Mouse (Mus musculus) c-Kit-positive CD71-positive TER-119-negative erythroid progenitor cells, embryonic 14.5 days (primary cell): ENCODE measurements at regions not wholly inside any gene's neighbourhood (a gene's known extent, or its start where the extent isn't known, plus 50 kb on each side); places are given as distances from the start of the nearest gene placed in this dataset.
"Not testable (repeated sequence)": the region's sequence is repeated elsewhere in the genome, so short reads cannot be mapped to it uniquely, and the experiment has no call there.

ENCODE experiments used
- DNase-seq: peaks from one replicate; pipeline ENCODE4 v3.0.0-alpha.2; 2013; ENCODE audit warnings: low read depth

GRCm38 (mm10) chr7:64101679-64102078, 52.0 kb upstream of the Trpm1 start:
- no peak for DNase-seq

DNA sequence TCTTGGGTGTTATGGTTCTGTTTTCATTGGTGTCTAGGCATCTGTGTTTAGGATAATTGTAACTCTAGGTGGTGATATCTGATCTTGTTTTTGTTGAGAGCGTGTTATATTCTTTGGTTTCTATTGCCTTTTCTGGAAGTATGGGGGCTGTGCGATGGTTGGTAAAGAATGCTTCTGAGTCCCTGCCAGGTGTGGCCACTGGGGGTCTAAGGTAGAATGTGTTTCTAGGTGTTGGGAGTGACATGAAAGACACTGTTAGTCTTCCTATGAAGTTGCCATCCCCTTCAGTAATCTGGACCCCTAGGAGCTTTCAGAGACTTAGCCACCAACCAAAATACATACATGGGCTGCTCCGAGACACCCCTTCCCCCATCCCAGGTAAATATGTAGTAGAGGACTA, 54.0 kb upstream of the Trpm1 start:
- no peak for DNase-seq

GRCm38 (mm10) chr7:64090067-64090466, 63.6 kb upstream of the Trpm1 start:
- no peak for DNase-seq

DNA sequence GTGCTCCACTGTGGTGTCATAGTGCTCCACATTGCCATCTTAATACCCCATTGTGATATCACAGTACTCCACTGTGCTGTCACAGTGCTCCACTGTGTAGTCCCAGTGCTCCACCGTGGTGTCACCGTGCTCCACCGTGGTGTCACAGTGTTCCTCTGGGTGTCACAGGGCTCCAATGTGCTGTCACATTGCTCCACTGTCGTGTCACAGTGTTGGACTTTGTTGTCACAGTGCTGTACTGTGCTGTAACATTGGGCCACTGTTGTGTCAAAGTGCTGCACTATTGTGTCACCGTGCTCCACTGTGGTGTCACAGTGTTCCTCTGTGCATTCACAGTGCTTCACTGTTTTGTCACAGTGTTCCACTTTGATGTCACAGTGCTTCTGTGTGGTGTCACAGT, 64.6 kb upstream of the Trpm1 start:
- no peak for DNase-seq

GRCm38 (mm10) chr7:64083978-64084377, 69.7 kb upstream of the Trpm1 start:
- DNase-seq = not testable (repeated sequence)

DNA sequence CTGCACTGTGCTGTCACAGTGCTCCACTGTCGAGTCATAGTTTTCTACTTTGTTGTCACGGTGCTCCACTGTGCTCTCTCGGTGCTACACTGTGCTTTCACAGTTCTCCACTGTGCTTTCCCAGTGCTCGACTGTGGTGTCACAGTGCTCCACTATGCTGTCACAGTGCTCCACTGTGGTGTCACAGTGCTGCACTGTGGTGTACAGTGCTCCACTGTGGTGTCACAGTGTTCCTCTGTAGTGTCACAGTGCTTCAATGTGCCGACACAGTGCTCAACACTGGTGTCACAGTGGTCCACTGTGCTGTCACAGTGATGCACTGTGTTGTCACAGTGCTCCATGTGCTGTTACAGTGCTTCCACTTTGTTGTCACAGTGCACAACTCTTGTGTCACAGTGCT, 71.0 kb upstream of the Trpm1 start:
- no peak for DNase-seq

DNA sequence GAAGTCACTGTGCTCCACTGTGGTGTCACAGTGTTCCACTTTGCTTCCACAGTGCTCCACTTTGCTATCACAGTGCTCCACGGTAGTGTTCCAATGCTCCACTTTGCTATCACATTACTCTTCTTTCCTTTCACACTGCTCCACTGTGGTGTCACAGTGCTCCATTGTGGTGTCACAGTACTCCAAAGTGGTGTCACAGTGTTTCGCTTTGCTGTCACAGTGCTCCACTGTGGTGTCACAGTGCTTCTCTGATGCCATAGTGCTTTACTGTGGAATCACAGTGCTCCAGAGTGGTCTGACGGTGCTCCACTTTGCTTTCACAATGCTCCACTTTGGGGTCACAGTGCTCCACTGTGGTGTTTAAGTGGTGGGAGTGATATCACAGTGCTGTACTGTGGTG, 71.4 kb upstream of the Trpm1 start:
- DNase-seq = no peak

- DNase-seq = no peak
Observed at GRCm38 (mm10) chr7:64081618-64082017, 72.0 kb upstream of the Trpm1 start.

- no peak for DNase-seq
Observed at GRCm38 (mm10) chr7:64081019-64081418, 72.6 kb upstream of the Trpm1 start.

DNA sequence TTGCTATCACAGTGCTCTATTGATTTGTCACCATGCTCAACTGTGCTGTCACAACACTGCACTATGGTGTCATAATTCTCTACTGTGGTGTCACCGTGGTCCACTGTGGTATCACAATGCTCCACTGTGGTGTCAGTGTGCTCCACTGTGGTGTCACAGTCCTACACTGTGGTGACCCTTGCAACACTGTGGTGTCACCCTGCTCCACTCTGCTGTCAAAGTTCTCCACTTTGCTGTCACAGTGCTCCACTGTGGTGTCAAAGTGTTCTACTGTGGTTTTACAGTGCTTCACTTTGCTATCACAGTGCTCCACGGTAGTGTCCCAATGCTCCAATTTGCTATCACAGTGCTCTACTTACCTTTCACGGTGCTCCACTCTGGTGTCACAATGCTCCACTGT, 74.3 kb upstream of the Trpm1 start:
- DNase-seq = no peak

DNA sequence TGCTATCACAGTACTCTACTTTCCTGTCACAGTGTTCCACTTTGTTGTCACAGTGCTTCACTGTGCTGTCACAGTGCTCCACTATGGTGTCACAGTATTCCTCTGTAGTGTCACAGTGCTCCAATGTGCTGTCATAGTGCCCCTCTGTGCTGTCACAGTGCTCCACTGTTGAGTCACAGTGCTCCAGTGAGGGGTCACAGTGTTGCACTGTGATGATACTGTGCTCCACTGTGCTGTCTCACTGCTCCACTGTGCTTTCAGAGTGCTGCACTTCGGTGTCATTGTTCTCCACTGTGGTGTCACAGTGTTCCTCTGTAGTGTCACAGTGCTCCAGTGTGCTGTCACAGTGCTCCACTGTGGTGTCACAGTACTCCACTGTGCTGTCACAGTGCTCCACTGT, 75.0 kb upstream of the Trpm1 start:
- DNase-seq = no peak

GRCm38 (mm10) chr7:64077526-64077925, 76.1 kb upstream of the Trpm1 start:
- DNase-seq = no peak

- no peak for DNase-seq
Observed at GRCm38 (mm10) chr7:64076764-64077360, 76.8 kb upstream of the Trpm1 start.

DNA sequence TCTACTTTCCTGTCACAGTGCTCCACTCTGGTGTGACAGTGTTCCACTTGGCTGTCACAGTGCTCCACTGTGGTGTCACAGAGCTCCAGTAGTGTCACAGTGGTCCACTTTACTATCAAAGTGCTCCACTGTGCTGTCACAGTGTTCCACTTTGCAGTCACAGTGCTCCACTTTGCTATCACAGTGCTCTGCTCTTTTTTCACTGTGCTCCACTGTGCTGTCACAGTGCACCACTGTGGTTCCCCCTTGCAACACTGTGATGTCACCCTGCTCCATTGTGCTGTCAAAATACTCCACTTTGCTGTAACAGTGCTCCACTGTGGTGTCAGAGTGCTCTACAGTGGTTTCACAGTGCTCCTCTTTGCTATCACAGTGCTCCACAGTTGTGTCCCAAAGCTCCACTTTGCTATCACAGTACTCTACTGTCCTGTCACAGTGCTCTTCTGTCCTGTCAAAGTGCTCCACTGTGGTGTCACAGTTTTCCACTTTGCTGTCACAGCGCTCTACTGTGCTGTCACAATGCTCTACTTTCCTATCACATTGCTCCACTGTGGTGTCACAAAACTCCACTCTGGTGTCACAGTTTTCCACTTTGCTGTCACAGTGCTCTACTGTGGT, 77.8 kb upstream of the Trpm1 start:
- no peak for DNase-seq

DNA sequence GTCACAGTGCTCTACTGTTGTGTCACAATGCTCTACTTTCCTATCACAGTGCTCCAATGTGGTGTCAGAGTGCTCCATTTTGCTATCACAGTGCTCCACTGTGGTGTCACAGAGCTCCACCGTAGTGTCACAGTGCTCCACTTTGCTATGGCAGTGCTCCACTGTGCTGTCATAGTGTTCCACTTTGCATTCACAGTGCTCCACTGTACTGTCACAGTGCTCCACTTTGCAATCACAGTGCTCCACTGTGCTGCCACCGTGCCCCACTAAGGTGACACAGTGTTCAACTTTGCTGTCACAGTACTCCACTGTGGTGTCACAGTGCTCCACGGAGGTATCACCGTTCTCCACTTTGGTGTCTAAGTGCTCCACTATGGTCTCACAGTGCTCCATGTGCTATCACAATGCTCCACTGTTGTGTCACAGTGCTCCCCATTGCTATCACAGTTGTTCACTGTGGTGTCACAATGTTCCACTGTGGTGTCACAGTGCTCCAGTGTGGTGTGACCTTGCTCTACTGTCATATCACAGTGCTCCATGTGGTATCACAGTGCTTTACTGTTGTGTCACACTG, 78.9 kb upstream of the Trpm1 start:
- no peak for DNase-seq

DNA sequence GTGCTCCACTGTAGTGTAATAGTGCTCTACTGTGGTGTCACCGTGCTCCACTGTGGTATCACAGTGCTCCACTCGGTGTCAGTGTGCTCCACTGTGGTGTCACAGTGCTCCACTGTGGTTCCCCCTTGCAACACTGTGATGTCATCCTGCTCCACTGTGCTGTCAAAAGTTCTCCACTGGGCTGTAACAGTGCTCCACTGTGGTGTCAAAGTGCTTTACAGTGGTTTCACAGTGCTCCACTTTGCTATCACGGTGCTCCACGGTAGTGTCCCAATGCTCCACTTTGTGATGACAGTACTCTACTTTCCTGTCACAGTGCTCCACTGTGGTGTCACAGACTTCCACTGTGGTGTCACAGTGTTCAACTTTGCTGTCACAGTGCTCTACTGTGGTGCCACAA, 79.4 kb upstream of the Trpm1 start:
- no peak for DNase-seq

- no peak for DNase-seq
Observed at GRCm38 (mm10) chr7:64073781-64074180, 79.9 kb upstream of the Trpm1 start.

DNA sequence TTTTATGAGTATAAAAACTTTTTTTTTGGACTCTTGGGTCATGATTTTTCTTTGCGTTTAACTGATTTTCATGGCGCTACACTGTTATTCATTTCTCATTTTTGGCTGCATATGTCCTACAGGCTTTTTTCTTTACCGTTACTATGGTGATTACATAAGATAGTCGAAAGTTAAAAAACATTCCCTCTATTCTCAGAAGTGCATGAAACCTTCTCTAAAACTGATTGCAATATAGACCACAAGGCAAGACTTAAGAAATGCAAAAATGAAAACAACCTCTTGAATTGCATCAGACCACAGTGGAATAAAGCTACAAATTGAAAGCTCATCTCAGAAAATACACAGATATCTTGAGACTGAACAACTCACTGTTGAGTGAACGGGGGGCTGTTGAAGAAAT, 82.7 kb upstream of the Trpm1 start:
- DNase-seq = no peak

DNA sequence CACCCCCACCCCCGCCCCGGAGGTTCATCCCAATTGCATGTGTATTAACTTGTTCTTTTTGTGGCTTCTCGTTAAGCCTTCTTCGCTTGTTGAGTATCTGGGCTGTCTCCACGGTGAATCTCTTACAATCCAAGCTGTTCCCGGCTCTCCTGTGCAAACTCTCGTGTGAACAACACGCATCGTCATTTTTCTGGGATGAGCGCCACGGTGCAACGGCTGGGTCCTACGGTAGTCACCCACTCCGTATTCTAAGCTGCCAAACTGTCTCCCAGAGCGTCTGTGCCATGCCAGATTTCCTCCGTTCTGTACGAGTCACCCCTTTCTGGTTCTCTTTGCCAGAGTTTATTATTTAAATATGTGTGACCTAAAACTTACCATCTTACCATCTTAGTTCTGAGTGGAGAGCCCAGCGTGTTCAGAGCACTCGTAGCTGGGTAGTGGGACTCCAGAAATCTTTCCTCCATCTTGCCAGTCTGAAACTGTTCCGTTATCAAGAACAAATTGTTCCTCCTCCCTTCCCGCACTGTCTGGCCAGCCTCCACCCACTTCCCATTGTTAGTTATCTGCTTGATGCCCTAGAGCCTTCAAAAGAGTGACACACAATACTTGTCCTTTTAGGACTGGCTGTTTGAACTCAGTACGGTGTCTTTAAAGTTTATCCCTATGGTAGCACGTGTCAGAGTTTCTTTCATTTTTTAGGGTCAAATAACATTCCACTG, 87.9 kb upstream of the Trpm1 start:
- DNase-seq = no peak

- no peak for DNase-seq
Observed at GRCm38 (mm10) chr7:64064460-64065241, 89.0 kb upstream of the Trpm1 start.

- no peak for DNase-seq
Observed at GRCm38 (mm10) chr7:64061170-64061569, 92.5 kb upstream of the Trpm1 start.

DNA sequence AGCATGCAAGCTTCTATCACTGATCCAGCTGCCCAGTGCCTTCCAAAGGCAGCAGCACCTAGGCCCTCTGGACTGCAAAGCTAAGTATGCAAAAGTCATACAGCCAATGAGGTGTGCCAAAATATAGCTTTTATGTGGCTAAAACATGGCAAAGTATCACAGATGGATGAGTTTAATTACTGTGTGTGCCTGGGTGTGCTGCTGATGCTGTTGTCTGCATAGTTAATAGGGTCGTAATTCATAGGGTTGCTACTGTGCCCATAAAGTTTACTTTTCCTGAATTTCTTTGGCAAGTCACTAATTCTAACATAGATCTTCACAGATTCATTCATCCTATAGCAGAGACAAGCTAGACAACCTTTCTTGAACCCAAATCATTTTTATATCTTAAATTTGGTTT, 93.1 kb upstream of the Trpm1 start:
- DNase-seq = no peak

- no peak for DNase-seq
Observed at GRCm38 (mm10) chr7:64060051-64060450, 93.6 kb upstream of the Trpm1 start.
